Mouse (Mus musculus): Measurements from ENCODE around the gene Ino80e. TPM values are rescaled to one million over a fixed set of nuclear protein-coding genes. Genes with fewer than 3 reads are reported as not detected.

The Ino80e gene
- polyA plus RNA-seq, 1 experiment, result 74.1 TPM

DNA sequence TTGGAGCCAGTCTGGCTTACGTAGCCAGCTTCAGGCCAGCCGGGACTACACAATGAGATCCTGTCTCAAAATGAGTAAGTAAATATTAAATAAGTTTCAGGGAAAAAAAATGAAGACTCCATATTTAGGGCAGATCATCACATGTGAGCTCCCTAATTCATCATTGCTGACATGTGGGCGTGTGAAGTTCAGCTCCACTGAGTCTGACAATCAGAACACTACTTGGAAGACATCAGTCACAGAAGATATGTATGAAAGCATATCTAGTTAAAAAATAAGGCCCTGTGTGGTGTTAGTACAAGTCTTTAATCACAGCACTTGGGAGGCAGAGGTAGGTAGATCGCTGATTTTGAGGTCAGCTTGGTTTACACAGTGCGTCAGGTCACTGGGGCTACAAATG, 25.1 kb upstream of the Ino80e start:
- no peak overlapping the region for H3K27ac ChIP-seq (ENCODE audit: control insufficient read depth, insufficient read depth, low read depth, low read length)
- no peak for TF ChIP-seq POLR2A (IDR thresholded peaks at IDR 0.05; ENCODE audit: control insufficient read depth, low read depth, low read length)
- TF ChIP-seq CTCF (IDR thresholded peaks at IDR 0.05; ENCODE audit: control insufficient read depth, insufficient read depth, insufficient replicate concordance, low read depth, low read length), result no peak

DNA sequence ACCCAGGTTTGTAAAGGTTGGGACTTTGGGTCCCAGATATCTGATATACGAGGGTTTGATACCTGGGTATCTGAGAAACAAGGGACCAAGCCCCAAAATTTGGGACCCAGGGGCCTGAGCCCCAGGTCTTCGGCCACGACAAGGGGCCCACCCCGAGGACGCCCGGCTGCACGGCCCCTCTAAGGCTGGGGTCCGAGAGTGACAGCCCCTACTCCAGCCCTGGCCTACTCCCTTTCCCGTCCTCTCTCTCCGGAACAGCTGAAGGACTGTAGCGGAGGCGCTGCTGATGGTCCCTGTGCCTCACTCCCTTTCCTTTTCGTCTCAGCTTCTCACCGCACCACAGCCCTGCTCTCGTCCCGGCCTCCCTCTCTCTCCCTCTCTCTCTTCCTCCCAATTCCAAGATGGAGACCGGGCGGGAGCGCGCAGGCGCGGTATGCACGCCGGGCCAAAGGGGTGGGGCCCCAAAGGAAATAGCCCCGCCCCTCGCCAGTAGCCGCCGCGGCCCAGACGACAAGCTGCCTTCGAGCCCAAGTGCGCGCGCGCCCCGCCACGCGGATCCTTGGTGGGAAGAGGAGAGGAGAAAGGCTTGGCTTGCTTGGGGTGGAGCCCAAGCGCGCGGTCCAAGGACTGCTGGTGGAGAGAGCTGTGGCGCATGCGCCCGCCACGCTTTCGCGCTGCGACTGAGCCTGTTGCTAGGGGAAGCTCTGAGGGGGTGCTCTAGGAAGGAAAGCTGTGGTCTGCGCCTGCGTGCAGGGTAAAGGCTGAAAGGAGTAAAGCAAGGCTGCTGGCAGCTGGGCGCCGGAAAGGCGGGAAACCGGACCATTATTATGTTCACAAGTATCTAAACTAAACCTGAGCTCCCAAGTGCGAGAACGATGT, 22.3 kb upstream of the Ino80e start, which contains the start of gene Taok2:
Taok2 (minus strand) TSS at position 418 of the 879 bp plus-strand sequence.
- no peaks in the 10 kb centered on the region for H3K27me3 ChIP-seq (ENCODE audit: control insufficient read depth, insufficient read depth, low read length)
- no peaks in the 10 kb centered on the region; the same call in 1 of the 2 replicates for H3K36me3 ChIP-seq (ENCODE audit: control insufficient read depth, insufficient read depth, low read length)
- TF ChIP-seq CTCF (IDR thresholded peaks at IDR 0.05; ENCODE audit: control insufficient read depth, insufficient read depth, insufficient replicate concordance, low read depth, low read length) (no peak), POLR2A (IDR thresholded peaks at IDR 0.05; ENCODE audit: control insufficient read depth, low read depth, low read length) (peak; percentile 33)
- peak within 1 kb of the TSS; percentile 91 for H3K4me3 ChIP-seq (ENCODE audit: control insufficient read depth, low read depth, low read length)
- peaks cover 5% of the 10 kb centered on the region; the same call in 1 of the 2 replicates for H3K4me1 ChIP-seq (ENCODE audit: control insufficient read depth, insufficient read depth, low read length)
- peak within 1 kb of the TSS; percentile 92 for H3K27ac ChIP-seq (ENCODE audit: control insufficient read depth, insufficient read depth, low read depth, low read length)

More for the DNA sequence above, 25.1 kb upstream of the Ino80e start:
- Histone ChIP-seq H3K4me3 (ENCODE audit: control insufficient read depth, low read depth, low read length) (no peak overlapping the region), H3K36me3 (ENCODE audit: control insufficient read depth, insufficient read depth, low read length) (peaks cover 1% of the 10 kb centered on the region; the same call in 1 of the 2 replicates), H3K4me1 (ENCODE audit: control insufficient read depth, insufficient read depth, low read length) (peaks cover 5% of the 10 kb centered on the region; the same call in 1 of the 2 replicates), H3K27me3 (ENCODE audit: control insufficient read depth, insufficient read depth, low read length) (no peaks in the 10 kb centered on the region)

DNA sequence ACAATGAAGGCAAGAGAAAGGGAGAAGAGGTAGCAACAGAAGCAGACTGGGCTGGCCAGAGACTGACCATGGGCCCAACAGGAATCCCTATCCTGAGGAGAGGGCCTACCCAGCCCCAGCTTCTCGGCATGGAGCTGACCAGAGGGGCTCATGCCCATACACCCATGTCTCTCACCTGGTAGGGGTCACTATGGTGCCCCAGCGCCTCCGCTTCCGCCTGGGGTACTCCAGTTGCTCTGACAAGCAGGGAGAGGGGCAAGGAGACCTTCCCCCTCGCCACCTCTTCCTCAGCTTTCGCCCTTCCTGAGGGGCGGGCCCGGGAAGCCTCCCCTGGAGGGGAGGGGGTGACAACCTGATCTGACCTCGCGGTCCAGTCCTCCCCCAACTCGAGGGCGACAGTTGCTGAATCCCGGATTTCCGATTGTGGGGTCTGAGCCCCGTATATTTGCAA, 21.6 kb upstream of the Ino80e start:
- H3K4me1 ChIP-seq (ENCODE audit: control insufficient read depth, insufficient read depth, low read length), result peaks cover 5% of the 10 kb centered on the region; the same call in 1 of the 2 replicates
- no peaks in the 10 kb centered on the region for H3K27me3 ChIP-seq (ENCODE audit: control insufficient read depth, insufficient read depth, low read length)
- peak overlapping the region; percentile 92 for H3K27ac ChIP-seq (ENCODE audit: control insufficient read depth, insufficient read depth, low read depth, low read length)
- peak overlapping the region; percentile 91 for H3K4me3 ChIP-seq (ENCODE audit: control insufficient read depth, low read depth, low read length)
- TF ChIP-seq CTCF (IDR thresholded peaks at IDR 0.05; ENCODE audit: control insufficient read depth, insufficient read depth, insufficient replicate concordance, low read depth, low read length), result no peak
- no peak for TF ChIP-seq POLR2A (IDR thresholded peaks at IDR 0.05; ENCODE audit: control insufficient read depth, low read depth, low read length)
- H3K36me3 ChIP-seq (ENCODE audit: control insufficient read depth, insufficient read depth, low read length), result peaks cover 1% of the 10 kb centered on the region

DNA sequence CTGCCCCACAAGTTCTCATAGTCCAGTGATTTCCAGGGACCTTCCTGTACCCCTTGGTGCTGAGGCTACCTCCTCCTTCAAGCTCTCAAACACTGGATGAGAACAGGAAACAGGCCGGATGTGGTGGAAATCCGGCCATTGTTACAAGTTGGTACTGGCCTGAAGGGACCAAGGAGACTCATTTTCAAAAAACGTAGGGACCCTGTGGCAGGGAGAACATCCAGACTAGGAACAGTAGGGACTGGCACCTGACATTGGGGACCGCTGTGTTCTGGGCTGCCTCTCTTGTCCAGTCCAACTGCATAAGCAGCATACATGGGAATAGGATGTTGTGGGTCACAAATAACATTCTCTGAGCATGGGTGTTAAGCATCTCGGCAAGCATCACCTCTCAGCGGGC, 18.9 kb upstream of the Ino80e start:
- Histone ChIP-seq H3K4me1 (ENCODE audit: control insufficient read depth, insufficient read depth, low read length) (peaks cover 5% of the 10 kb centered on the region; the same call in 1 of the 2 replicates), H3K4me3 (ENCODE audit: control insufficient read depth, low read depth, low read length) (no peak overlapping the region), H3K36me3 (ENCODE audit: control insufficient read depth, insufficient read depth, low read length) (peaks cover 5% of the 10 kb centered on the region), H3K27me3 (ENCODE audit: control insufficient read depth, insufficient read depth, low read length) (no peaks in the 10 kb centered on the region), H3K27ac (ENCODE audit: control insufficient read depth, insufficient read depth, low read depth, low read length) (no peak overlapping the region)
- TF ChIP-seq POLR2A (IDR thresholded peaks at IDR 0.05; ENCODE audit: control insufficient read depth, low read depth, low read length) (no peak), CTCF (IDR thresholded peaks at IDR 0.05; ENCODE audit: control insufficient read depth, insufficient read depth, insufficient replicate concordance, low read depth, low read length) (no peak)

DNA sequence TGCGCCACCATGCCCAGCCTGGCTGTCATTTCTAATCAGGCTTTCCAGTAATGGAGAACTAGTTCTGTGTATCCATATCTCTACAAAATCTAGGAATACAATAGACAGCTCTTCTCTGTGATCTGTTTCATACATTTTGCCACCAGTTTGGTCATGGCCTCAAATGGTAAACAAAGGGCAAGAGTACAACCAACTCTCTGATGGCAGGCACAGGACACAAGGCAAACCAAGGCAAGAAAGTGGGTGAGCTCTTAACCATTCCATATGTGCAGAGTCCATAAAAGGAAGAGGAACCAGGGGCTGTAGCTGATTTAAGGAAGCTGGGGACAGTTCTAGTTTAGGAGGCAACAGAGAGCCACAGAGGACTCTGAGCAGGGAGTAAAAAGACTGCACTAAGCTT, 15.1 kb upstream of the Ino80e start:
- no peak for TF ChIP-seq POLR2A (IDR thresholded peaks at IDR 0.05; ENCODE audit: control insufficient read depth, low read depth, low read length)
- no peak for TF ChIP-seq CTCF (IDR thresholded peaks at IDR 0.05; ENCODE audit: control insufficient read depth, insufficient read depth, insufficient replicate concordance, low read depth, low read length)
- H3K36me3 ChIP-seq (ENCODE audit: control insufficient read depth, insufficient read depth, low read length), result peaks cover 9% of the 10 kb centered on the region

DNA sequence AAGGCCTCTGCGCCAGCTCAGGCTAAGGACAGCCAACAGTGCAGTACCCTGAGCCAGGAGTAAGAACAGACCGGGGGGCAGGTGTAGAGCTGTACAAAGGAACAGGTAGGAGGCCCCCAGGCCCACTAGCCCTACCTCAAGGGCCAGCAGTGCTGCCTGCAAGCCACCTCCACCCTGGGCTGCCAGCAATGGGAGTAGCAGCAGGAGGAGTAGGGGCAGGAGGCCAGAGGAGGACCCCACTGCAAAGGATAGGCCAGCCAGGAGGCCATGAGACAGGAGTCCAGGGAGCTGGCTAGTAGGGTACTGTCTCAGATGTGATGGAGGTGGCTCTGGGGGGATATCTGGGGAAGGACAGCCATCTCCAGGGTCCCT, 8.3 kb upstream of the Ino80e start:
- TF ChIP-seq POLR2A (IDR thresholded peaks at IDR 0.05; ENCODE audit: control insufficient read depth, low read depth, low read length) (no peak), CTCF (IDR thresholded peaks at IDR 0.05; ENCODE audit: control insufficient read depth, insufficient read depth, insufficient replicate concordance, low read depth, low read length) (no peak)
- Histone ChIP-seq H3K36me3 (ENCODE audit: control insufficient read depth, insufficient read depth, low read length) (peaks cover 3% of the 10 kb centered on the region), H3K27ac (ENCODE audit: control insufficient read depth, insufficient read depth, low read depth, low read length) (no peak overlapping the region), H3K27me3 (ENCODE audit: control insufficient read depth, insufficient read depth, low read length) (no peaks in the 10 kb centered on the region), H3K4me3 (ENCODE audit: control insufficient read depth, low read depth, low read length) (no peak overlapping the region), H3K4me1 (ENCODE audit: control insufficient read depth, insufficient read depth, low read length) (no peaks in the 10 kb centered on the region)

More for the DNA sequence above, 15.1 kb upstream of the Ino80e start:
- Histone ChIP-seq H3K4me3 (ENCODE audit: control insufficient read depth, low read depth, low read length) (no peak overlapping the region), H3K27ac (ENCODE audit: control insufficient read depth, insufficient read depth, low read depth, low read length) (no peak overlapping the region), H3K27me3 (ENCODE audit: control insufficient read depth, insufficient read depth, low read length) (no peaks in the 10 kb centered on the region), H3K4me1 (ENCODE audit: control insufficient read depth, insufficient read depth, low read length) (no peaks in the 10 kb centered on the region)

DNA sequence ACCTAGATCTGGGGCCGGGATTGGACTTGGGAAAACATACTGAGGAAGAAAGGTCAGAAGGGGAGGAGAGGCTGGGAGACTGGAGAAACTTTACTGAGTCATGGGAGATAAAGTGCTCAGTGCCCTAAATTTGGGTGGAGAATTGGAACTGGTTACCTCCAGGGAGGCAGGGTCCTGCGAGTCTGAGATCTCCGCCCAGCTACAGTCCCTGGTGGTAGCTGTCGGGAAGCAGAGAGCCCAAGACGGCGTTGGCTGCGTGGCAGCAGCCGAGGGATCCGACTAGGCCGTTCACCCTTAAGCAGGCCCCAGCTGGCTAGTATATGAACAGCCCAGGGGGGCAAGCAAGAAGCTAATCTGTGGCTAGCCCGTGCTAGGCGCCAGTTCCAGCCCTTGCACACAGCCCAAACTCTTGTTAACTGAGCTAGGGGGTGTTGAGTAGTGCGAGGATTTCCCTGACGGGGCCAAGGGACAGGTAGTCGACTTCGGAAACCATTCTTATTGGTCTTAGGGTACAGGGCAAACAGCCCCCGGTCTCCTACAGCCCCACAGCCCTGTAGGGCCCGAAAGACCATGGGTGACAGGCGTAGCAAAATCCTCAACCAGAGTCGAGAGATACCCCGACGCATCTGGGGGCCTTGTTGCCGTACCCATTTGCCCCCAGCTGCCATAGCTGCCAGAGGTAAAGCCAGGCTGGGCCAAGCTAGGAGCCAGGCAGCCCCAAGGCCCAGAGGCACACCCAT, 7.8 kb upstream of the Ino80e start:
- Histone ChIP-seq H3K36me3 (ENCODE audit: control insufficient read depth, insufficient read depth, low read length) (peaks cover 3% of the 10 kb centered on the region), H3K27ac (ENCODE audit: control insufficient read depth, insufficient read depth, low read depth, low read length) (no peak overlapping the region), H3K27me3 (ENCODE audit: control insufficient read depth, insufficient read depth, low read length) (no peaks in the 10 kb centered on the region), H3K4me1 (ENCODE audit: control insufficient read depth, insufficient read depth, low read length) (no peaks in the 10 kb centered on the region), H3K4me3 (ENCODE audit: control insufficient read depth, low read depth, low read length) (no peak overlapping the region)
- TF ChIP-seq CTCF (IDR thresholded peaks at IDR 0.05; ENCODE audit: control insufficient read depth, insufficient read depth, insufficient replicate concordance, low read depth, low read length), result no peak
- no peak for TF ChIP-seq POLR2A (IDR thresholded peaks at IDR 0.05; ENCODE audit: control insufficient read depth, low read depth, low read length)
